Mouse (Mus musculus) testis, adult 2 months (tissue): ENCODE results near the gene Pik3r2. TPM values are rescaled to one million over a fixed set of nuclear protein-coding genes. Genes with fewer than 3 reads are reported as not detected.

Source experiments
- H3K27ac ChIP-seq: fragments of 200-500 bp; 2 replicates; pipeline ENCODE4 v1.5.1; 2012; ENCODE audit warnings: low read depth, low read length; ENCODE audit not compliant: control insufficient read depth, insufficient read depth
- H3K27me3 ChIP-seq: fragments of 200-500 bp; 2 replicates; pipeline ENCODE4 v1.6.1; 2012; ENCODE audit warnings: mild to moderate bottlenecking, low read length, moderate library complexity; ENCODE audit not compliant: control insufficient read depth, insufficient read depth
- H3K36me3 ChIP-seq: fragments of 200-500 bp; 2 replicates; pipeline ENCODE4 v1.6.1; 2012; ENCODE audit warnings: mild to moderate bottlenecking, low read length; ENCODE audit not compliant: control insufficient read depth, insufficient read depth
- H3K4me1 ChIP-seq: fragments of 200-500 bp; 2 replicates; pipeline ENCODE4 v1.6.1; 2012; ENCODE audit warnings: low read length; ENCODE audit not compliant: control insufficient read depth, insufficient read depth
- H3K4me3 ChIP-seq: fragments of 200-500 bp; 2 replicates; pipeline ENCODE4 v1.5.1; 2012; ENCODE audit warnings: low read depth, mild to moderate bottlenecking, low read length, moderate library complexity, mixed read lengths; ENCODE audit not compliant: control insufficient read depth
- CTCF ChIP-seq: fragments of 200-500 bp; IDR thresholded peaks from 2 replicates; pipeline ENCODE4 v1.5.1; 2012; ENCODE audit warnings: low read depth, mild to moderate bottlenecking, inconsistent platforms, low read length, moderate library complexity; ENCODE audit not compliant: control insufficient read depth, insufficient read depth, insufficient replicate concordance
- POLR2A ChIP-seq: fragments of 200-500 bp; IDR thresholded peaks from 2 replicates; pipeline ENCODE4 v1.6.1; 2012; ENCODE audit warnings: low read depth, mild to moderate bottlenecking, inconsistent platforms, low read length, moderate library complexity; ENCODE audit not compliant: control insufficient read depth
- polyA plus RNA-seq: library from polyadenylated mRNA; depleted of rRNA; stranded (reverse); fragments of >200 nt; gene quantifications from 2 replicates; pipeline ENCODE4 v1.2.3, GENCODE M21; 2012

Gene Pik3r2
- polyA plus RNA-seq, 1 experiment: 25.1 TPM

DNA sequence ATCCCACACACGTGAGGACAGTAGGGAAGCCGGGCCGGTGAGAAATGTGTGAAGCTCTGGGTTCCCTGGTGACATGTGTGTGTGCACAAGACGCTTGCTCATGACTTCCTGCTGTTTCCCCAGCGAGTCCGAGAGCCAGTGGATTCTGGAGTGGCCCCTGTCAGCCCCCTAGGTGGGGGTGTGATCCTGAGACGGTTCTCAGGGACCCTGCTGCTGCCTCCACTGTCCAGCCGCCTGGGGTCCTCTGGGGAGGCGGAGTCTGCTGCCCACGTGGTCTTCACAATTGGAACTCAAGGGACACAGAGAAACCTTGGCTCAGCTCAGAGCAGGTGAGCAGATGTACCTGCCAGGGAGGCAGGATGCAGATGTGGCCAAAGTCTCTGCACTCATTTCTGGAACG lies 49.8 kb downstream of the Pik3r2 start:
- Histone ChIP-seq H3K36me3 (no peaks in the 10 kb centered on the region), H3K4me3 (no peak overlapping the region), H3K27ac (no peak overlapping the region), H3K27me3 (no peaks in the 10 kb centered on the region), H3K4me1 (peaks cover 7% of the 10 kb centered on the region)
- no peak for TF ChIP-seq POLR2A
- no peak for TF ChIP-seq CTCF

DNA sequence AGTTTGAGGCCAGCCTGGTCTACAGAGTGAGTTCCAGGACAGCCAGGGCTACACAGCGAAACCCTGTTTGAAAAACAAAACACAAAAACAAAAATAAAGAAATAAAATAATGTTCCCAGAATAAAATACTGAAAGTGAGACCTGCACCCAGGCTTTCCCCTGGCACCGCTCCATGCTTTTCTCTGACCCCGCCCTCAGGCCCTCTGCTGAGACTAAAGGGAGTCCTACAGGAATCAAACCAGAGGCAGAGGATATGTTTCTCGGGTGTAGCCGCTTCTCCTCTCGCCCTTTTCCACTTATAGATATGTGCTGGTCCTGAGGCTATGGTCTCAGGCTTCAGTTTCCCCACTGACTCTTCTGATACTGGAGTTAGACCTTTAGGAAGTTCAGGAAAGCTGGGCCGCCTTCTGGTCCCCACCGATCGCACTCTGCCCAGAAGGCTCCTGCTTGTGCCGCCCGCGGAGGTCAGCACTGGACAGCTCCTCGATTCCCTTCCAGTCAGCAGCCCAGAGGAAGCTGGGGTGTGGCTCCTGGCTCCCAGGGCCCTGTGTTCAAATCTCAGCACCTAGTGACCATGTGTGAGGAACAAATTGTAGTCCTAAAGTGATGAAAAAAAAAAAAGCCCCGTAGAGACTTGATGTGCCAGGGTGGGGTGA lies 50.6 kb downstream of the Pik3r2 start:
- Histone ChIP-seq H3K36me3 (no peaks in the 10 kb centered on the region), H3K4me1 (peaks cover 7% of the 10 kb centered on the region), H3K27ac (no peak overlapping the region), H3K27me3 (no peaks in the 10 kb centered on the region), H3K4me3 (no peak overlapping the region)
- no peak for TF ChIP-seq POLR2A
- TF ChIP-seq CTCF: no peak

DNA sequence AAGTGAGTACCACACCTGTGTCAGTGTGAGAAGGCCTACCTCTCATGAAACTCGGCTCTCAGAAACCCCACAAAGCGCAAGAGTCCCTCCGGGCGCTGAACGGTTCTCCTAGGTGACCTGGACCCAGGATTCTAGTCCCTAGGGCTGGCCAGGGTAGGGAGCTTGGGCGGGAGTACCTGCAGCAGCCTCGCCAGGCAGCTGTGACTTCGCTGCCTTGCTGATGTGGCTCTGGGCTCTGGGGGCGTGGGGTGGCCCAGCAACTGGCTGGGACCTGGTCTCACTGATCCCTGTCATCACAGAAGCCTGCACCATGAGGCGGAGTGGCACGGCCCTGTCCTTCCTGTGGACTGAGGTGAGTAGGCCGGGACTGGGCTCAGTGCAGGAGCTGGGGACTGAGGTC lies 52.3 kb downstream of the Pik3r2 start:
- H3K36me3 ChIP-seq: no peaks in the 10 kb centered on the region
- H3K4me3 ChIP-seq: no peak overlapping the region
- TF ChIP-seq POLR2A: no peak
- TF ChIP-seq CTCF: no peak
- H3K27ac ChIP-seq: no peak overlapping the region
- no peaks in the 10 kb centered on the region; the same call in 1 of the 2 replicates for H3K4me1 ChIP-seq
- no peaks in the 10 kb centered on the region for H3K27me3 ChIP-seq

DNA sequence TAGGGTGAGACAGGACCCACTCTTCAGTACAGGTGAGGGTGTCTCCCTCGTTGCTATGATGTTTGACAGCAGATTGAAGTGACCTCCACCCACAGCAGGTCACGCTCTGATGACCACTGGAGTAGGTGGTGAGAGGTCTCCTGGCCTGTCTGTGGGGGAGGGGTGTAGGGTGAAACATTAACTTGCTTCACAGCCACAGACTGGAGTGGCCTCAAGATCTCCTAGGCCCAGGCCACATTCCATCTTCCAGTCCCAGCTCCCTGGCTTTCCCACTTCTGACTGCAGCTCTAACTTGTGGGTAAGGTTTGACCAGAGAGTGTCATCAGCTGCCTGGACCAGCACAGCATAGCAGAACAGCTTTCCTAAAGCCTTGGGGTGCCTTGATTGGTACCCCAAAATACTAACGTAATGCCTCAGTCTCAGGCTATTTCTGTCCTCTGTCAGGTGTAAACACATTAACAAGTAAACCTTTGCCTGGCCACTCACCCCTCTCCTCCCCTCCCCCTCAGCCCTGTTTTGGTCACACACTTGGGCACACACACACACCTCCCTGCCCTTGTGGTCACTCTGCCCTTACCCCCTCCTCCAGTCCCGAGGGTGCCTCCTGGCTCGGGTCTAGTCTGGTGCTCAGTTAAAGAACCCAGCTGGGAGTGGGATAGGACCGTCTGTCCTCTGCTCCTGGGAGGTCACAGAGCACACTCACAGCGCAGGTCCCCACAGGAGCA lies 52.9 kb downstream of the Pik3r2 start, which contains the start of gene Pde4c:
Pde4c (plus strand) TSS at position 235 of the 725 bp plus-strand sequence.
- TF ChIP-seq POLR2A (no peak), CTCF (no peak)
- H3K4me3 ChIP-seq: no peak within 1 kb of the TSS

DNA sequence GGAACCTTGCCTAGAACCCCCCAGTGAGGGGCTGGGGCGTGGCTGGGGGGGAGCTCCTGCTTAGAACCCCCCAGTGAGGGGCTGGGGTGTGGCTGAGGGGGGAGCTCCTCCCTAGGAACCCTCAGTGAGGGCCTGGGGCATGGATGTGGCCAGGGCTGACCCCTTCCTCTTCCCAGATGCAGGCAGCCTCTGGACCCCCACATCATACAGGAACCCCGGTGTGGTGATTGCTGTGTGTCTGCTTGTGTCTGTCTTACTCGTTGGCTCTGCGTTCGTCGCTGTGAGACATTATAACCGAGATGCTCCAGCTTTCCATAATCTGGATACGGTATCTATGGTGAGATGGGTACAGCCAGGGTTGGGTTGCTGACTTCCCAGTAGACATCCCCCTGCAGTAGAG lies 54.9 kb downstream of the Pik3r2 start:
- Histone ChIP-seq H3K36me3 (no peaks in the 10 kb centered on the region), H3K27ac (no peak overlapping the region), H3K4me3 (no peak overlapping the region), H3K27me3 (no peaks in the 10 kb centered on the region), H3K4me1 (no peaks in the 10 kb centered on the region; the same call in 1 of the 2 replicates)
- TF ChIP-seq CTCF (no peak), POLR2A (no peak)

More for the DNA sequence above, 52.9 kb downstream of the Pik3r2 start, which contains the start of gene Pde4c:
- Histone ChIP-seq H3K27ac (no peak within 1 kb of the TSS), H3K36me3 (no peaks in the 10 kb centered on the region), H3K4me1 (no peaks in the 10 kb centered on the region; the same call in 1 of the 2 replicates), H3K27me3 (no peaks in the 10 kb centered on the region)

DNA sequence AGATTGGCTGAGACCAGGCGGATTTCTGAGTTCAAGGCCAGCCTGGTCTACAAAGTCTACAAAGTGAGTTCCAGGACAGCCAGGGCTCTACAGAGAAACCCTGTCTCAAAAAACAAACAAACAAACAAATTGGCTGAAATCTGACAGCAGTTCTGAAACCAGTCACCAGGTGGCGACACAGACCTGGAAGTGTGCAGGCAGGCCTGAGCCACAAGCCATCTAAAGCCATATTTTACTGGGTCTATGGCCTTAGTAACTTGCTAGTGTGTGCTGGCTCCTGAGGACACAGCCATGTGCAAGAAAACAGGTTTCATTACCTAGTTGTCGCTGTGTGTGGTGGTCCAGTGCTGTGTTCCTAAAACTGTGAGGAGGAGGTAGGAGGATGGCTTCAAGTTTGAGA lies 55.8 kb downstream of the Pik3r2 start:
- Histone ChIP-seq H3K4me1 (no peaks in the 10 kb centered on the region; the same call in 1 of the 2 replicates), H3K36me3 (no peaks in the 10 kb centered on the region), H3K27me3 (no peaks in the 10 kb centered on the region), H3K27ac (no peak overlapping the region), H3K4me3 (no peak overlapping the region)
- TF ChIP-seq CTCF (peak; percentile 87; the same call in 1 of the 2 replicates), POLR2A (no peak)

DNA sequence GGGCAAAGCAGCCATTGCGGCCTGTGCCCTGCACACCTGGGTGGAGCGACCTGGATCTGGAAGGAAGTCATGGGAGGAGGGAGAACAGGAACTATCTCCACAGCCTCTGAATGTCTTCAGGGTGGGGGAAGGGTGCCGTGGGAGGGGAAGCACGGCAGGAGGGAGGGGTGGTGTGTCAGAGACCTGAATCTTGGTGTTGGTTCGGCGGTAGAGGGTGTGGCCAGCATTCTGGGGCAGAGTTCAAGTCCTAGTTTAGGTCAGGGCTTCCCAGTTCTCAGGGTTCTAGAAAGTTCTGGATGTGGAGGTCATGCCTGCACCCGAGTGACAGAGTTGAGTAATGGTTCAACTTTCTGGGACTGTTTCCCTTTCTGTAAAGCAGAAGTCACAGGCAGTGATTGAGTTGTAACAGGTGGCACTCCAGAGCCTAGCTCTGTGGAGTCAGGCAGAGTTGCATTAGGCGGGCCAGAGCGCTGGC lies 56.7 kb downstream of the Pik3r2 start:
- Histone ChIP-seq H3K4me3 (no peak overlapping the region), H3K27me3 (no peaks in the 10 kb centered on the region)

More for the DNA sequence above, 56.7 kb downstream of the Pik3r2 start:
- Histone ChIP-seq H3K4me1 (no peaks in the 10 kb centered on the region; the same call in 1 of the 2 replicates), H3K36me3 (no peaks in the 10 kb centered on the region), H3K27ac (no peak overlapping the region)
- TF ChIP-seq POLR2A: no peak
- no peak for TF ChIP-seq CTCF
